Mouse (Mus musculus) limb, embryonic 13.5 days (tissue): ENCODE data around the gene Nwd1. TPM values are rescaled to one million over a fixed set of nuclear protein-coding genes. Genes with fewer than 3 reads are reported as not detected.

Experiments used
- ATAC-seq: fragments of 200-750 bp; cut with Nextera tagmentation; 2 replicates; pipeline ENCODE4 v1.8.0; 2017; ENCODE audit warnings: low read depth, moderate number of reproducible peaks, moderate TSS enrichment; ENCODE audit not compliant: low FRiP score
- H3K27ac ChIP-seq: fragments of 300-500 bp; sonication (generic); 2 replicates; pipeline ENCODE4 v1.5.1; 2015; ENCODE audit warnings: inconsistent platforms, mild to moderate bottlenecking, moderate library complexity
- H3K27me3 ChIP-seq: fragments of 300-500 bp; sonication (generic); 2 replicates; pipeline ENCODE4 v1.6.1; 2015; ENCODE audit warnings: mild to moderate bottlenecking, inconsistent platforms
- H3K36me3 ChIP-seq: fragments of 300-500 bp; sonication (generic); 2 replicates; pipeline ENCODE4 v1.6.1; 2015; ENCODE audit warnings: inconsistent platforms, mild to moderate bottlenecking, moderate library complexity
- H3K4me1 ChIP-seq: fragments of 300-500 bp; sonication (generic); 2 replicates; pipeline ENCODE4 v1.6.1; 2015; ENCODE audit warnings: inconsistent platforms
- H3K4me2 ChIP-seq: fragments of 300-500 bp; sonication (generic); replicated peaks from 2 replicates; pipeline ENCODE4 v1.6.1; 2015; ENCODE audit warnings: inconsistent platforms, mild to moderate bottlenecking, moderate library complexity
- H3K4me3 ChIP-seq: fragments of 300-500 bp; sonication (generic); 2 replicates; pipeline ENCODE4 v1.5.1; 2015; ENCODE audit warnings: moderate library complexity, mild to moderate bottlenecking, inconsistent platforms
- H3K9ac ChIP-seq: fragments of 300-500 bp; sonication (generic); 2 replicates; pipeline ENCODE4 v1.6.1; 2015; ENCODE audit warnings: mild to moderate bottlenecking, inconsistent platforms
- H3K9me3 ChIP-seq: fragments of 300-500 bp; sonication (generic); 2 replicates; pipeline ENCODE4 v1.6.1; 2016; ENCODE audit warnings: inconsistent platforms
- WGBS: fragments of 180-500 bp; shearing (Covaris S2); methylation state at CpG from one replicate; pipeline ENCODE4 v1.1.7; 2015; 5-methylcytosine and 5-hydroxymethylcytosine counted together
- polyA plus RNA-seq: library from polyadenylated mRNA; unstranded; fragments of >200 nt; fragmentation: Nextera tagmentation; extraction: Ambion mirVana; gene quantifications from 2 replicates; pipeline ENCODE4 v1.2.1, GENCODE M21; 2015

Nwd1 gene
- polyA plus RNA-seq, result 0.01 and 0.04 TPM in 2 replicates

- no peaks in the 10 kb centered on the region for H3K27me3 ChIP-seq
- ATAC-seq, result peak; percentile 11; the same call in 1 of the 2 replicates
- H3K9ac ChIP-seq, result no peak within 1 kb of the TSS
- no peak within 1 kb of the TSS for H3K4me2 ChIP-seq
- 62% methylated on average over 11 of the region's 11 CpGs for WGBS
- no peaks in the 10 kb centered on the region for H3K9me3 ChIP-seq
- no peaks in the 10 kb centered on the region for H3K36me3 ChIP-seq
- H3K4me3 ChIP-seq, result no peak within 1 kb of the TSS
- H3K27ac ChIP-seq, result no peak within 1 kb of the TSS
- 0 out of 2 replicates have a peak, but pooled peaks cover 5% of the 10 kb centered on the region for H3K4me1 ChIP-seq
These were observed at the start of gene Nwd1 for GRCm38 (mm10) chr8:72646060-72646767. Gene Nwd1 (plus strand): TSS chr8:72646711.

GRCm38 (mm10) chr8:72642885-72643284 is 3.6 kb upstream of the Nwd1 start:
- peak; percentile 28; the same call in 1 of the 2 replicates for ATAC-seq
- Histone ChIP-seq H3K9ac (no peak overlapping the region), H3K4me3 (no peak overlapping the region), H3K27ac (no peak overlapping the region), H3K4me2 (no peak overlapping the region), H3K36me3 (no peaks in the 10 kb centered on the region), H3K9me3 (no peaks in the 10 kb centered on the region), H3K4me1 (0 out of 2 replicates have a peak, but pooled peaks cover 5% of the 10 kb centered on the region), H3K27me3 (no peaks in the 10 kb centered on the region)
- 93% methylated on average over 1 of the region's 1 CpGs for WGBS

- Histone ChIP-seq H3K4me2 (no peak overlapping the region), H3K27ac (no peak overlapping the region), H3K36me3 (no peaks in the 10 kb centered on the region), H3K9me3 (no peaks in the 10 kb centered on the region), H3K27me3 (no peaks in the 10 kb centered on the region), H3K4me1 (0 out of 2 replicates have a peak, but pooled peaks cover 5% of the 10 kb centered on the region), H3K9ac (no peak overlapping the region), H3K4me3 (no peak overlapping the region)
- 71% methylated on average over 4 of the region's 4 CpGs for WGBS
- no peak for ATAC-seq
These were observed 1.9 kb upstream of the Nwd1 start for GRCm38 (mm10) chr8:72644601-72645000.

- no peak overlapping the region for H3K4me2 ChIP-seq
- no peak overlapping the region for H3K9ac ChIP-seq
- H3K4me3 ChIP-seq, result no peak overlapping the region
- H3K4me1 ChIP-seq, result 0 out of 2 replicates have a peak, but pooled peaks cover 5% of the 10 kb centered on the region
- ATAC-seq, result no peak
- no peaks in the 10 kb centered on the region for H3K27me3 ChIP-seq
- H3K36me3 ChIP-seq, result no peaks in the 10 kb centered on the region
- H3K9me3 ChIP-seq, result no peaks in the 10 kb centered on the region
- no peak overlapping the region for H3K27ac ChIP-seq
- 75% methylated on average over 5 of the region's 5 CpGs for WGBS
These were observed 245 bp downstream of the Nwd1 start for GRCm38 (mm10) chr8:72646768-72647143.

- no peaks in the 10 kb centered on the region for H3K27me3 ChIP-seq
- H3K9ac ChIP-seq, result no peak overlapping the region
- H3K4me1 ChIP-seq, result peaks cover 17% of the 10 kb centered on the region
- no peak overlapping the region for H3K4me2 ChIP-seq
- H3K9me3 ChIP-seq, result no peaks in the 10 kb centered on the region
- WGBS, result 93% methylated on average over 2 of the region's 2 CpGs
- no peak for ATAC-seq
- H3K27ac ChIP-seq, result no peak overlapping the region
- no peaks in the 10 kb centered on the region for H3K36me3 ChIP-seq
- H3K4me3 ChIP-seq, result no peak overlapping the region
These were observed 4.2 kb downstream of the Nwd1 start for GRCm38 (mm10) chr8:72650697-72651096.

- 21% methylated on average over 13 of the region's 13 CpGs for WGBS
- Histone ChIP-seq H3K4me3 (no peak overlapping the region), H3K27me3 (no peaks in the 10 kb centered on the region), H3K9me3 (no peaks in the 10 kb centered on the region), H3K27ac (no peak overlapping the region), H3K36me3 (no peaks in the 10 kb centered on the region), H3K4me2 (peak overlapping the region; percentile 27; the same call in 1 of the 2 replicates), H3K9ac (no peak overlapping the region), H3K4me1 (peaks cover 12% of the 10 kb centered on the region)
- peak; percentile 46; the same call in 1 of the 2 replicates for ATAC-seq
These were observed 8.3 kb downstream of the Nwd1 start for GRCm38 (mm10) chr8:72654565-72655521.

- no peak overlapping the region for H3K4me3 ChIP-seq
- no peak overlapping the region for H3K27ac ChIP-seq
These were observed 9.0 kb downstream of the Nwd1 start for GRCm38 (mm10) chr8:72655522-72655912.

GRCm38 (mm10) chr8:72659967-72660366 is 13.5 kb downstream of the Nwd1 start:
- no peak for ATAC-seq
- H3K4me3 ChIP-seq, result no peak overlapping the region
- no peak overlapping the region for H3K4me2 ChIP-seq
- H3K9me3 ChIP-seq, result no peaks in the 10 kb centered on the region
- 93% methylated on average over 2 of the region's 2 CpGs for WGBS
- no peaks in the 10 kb centered on the region for H3K36me3 ChIP-seq
- H3K9ac ChIP-seq, result no peak overlapping the region
- H3K4me1 ChIP-seq, result peaks cover 8% of the 10 kb centered on the region
- H3K27ac ChIP-seq, result no peak overlapping the region
- no peaks in the 10 kb centered on the region for H3K27me3 ChIP-seq

More at GRCm38 (mm10) chr8:72655522-72655912, 9.0 kb downstream of the Nwd1 start:
- no peak for ATAC-seq
- no peak overlapping the region for H3K9ac ChIP-seq
- H3K4me2 ChIP-seq, result no peak overlapping the region
- no peaks in the 10 kb centered on the region for H3K9me3 ChIP-seq
- no peaks in the 10 kb centered on the region for H3K36me3 ChIP-seq
- WGBS, result 57% methylated on average over 3 of the region's 3 CpGs
- no peaks in the 10 kb centered on the region for H3K27me3 ChIP-seq
- peaks cover 12% of the 10 kb centered on the region for H3K4me1 ChIP-seq

GRCm38 (mm10) chr8:72664107-72664652 is 17.7 kb downstream of the Nwd1 start:
- Histone ChIP-seq H3K27ac (no peak overlapping the region; the same call in 1 of the 2 replicates), H3K9me3 (no peaks in the 10 kb centered on the region), H3K4me1 (no peaks in the 10 kb centered on the region), H3K4me2 (no peak overlapping the region), H3K9ac (no peak overlapping the region), H3K27me3 (no peaks in the 10 kb centered on the region), H3K4me3 (no peak overlapping the region), H3K36me3 (no peaks in the 10 kb centered on the region)
- 72% methylated on average over 3 of the region's 3 CpGs for WGBS
- ATAC-seq, result no peak

- H3K27ac ChIP-seq, result no peak overlapping the region; the same call in 1 of the 2 replicates
- WGBS, result 49% methylated on average over 5 of the region's 5 CpGs
- no peaks in the 10 kb centered on the region for H3K9me3 ChIP-seq
These were observed 18.2 kb downstream of the Nwd1 start for GRCm38 (mm10) chr8:72664757-72665156.

GRCm38 (mm10) chr8:72665405-72665804 is 18.9 kb downstream of the Nwd1 start:
- H3K4me1 ChIP-seq, result no peaks in the 10 kb centered on the region
- no peaks in the 10 kb centered on the region for H3K36me3 ChIP-seq
- 62% methylated on average over 5 of the region's 5 CpGs for WGBS
- no peak overlapping the region for H3K4me3 ChIP-seq
- no peak overlapping the region for H3K9ac ChIP-seq
- no peaks in the 10 kb centered on the region for H3K9me3 ChIP-seq
- H3K27me3 ChIP-seq, result no peaks in the 10 kb centered on the region
- no peak for ATAC-seq
- H3K27ac ChIP-seq, result no peak overlapping the region
- no peak overlapping the region for H3K4me2 ChIP-seq

More at GRCm38 (mm10) chr8:72664757-72665156, 18.2 kb downstream of the Nwd1 start:
- Histone ChIP-seq H3K27me3 (no peaks in the 10 kb centered on the region), H3K4me2 (no peak overlapping the region), H3K36me3 (no peaks in the 10 kb centered on the region), H3K9ac (no peak overlapping the region), H3K4me3 (no peak overlapping the region), H3K4me1 (no peaks in the 10 kb centered on the region)
- no peak for ATAC-seq

GRCm38 (mm10) chr8:72668925-72669324 is 22.4 kb downstream of the Nwd1 start:
- Histone ChIP-seq H3K4me3 (no peak overlapping the region), H3K9me3 (no peaks in the 10 kb centered on the region), H3K36me3 (no peaks in the 10 kb centered on the region), H3K27me3 (no peaks in the 10 kb centered on the region), H3K27ac (no peak overlapping the region), H3K9ac (no peak overlapping the region), H3K4me2 (no peak overlapping the region), H3K4me1 (no peaks in the 10 kb centered on the region)
- ATAC-seq, result no peak
